Mouse (Mus musculus): ENCODE measurements around the gene Gm19935.

GRCm38 (mm10) chr8:90817293-90817692 lies at the start of gene Gm19935:
- TF ChIP-seq CTCF (IDR thresholded peaks at IDR 0.05; ENCODE audit: borderline replicate concordance, insufficient read depth, low read depth, low read length): no peak
- no peak for TF ChIP-seq POLR2A (IDR thresholded peaks at IDR 0.05; ENCODE audit: borderline replicate concordance, insufficient read depth, low read length)

Data from cerebellum, adult 2 months (tissue).